Comparison of ENCODE assay signal across 8 mouse cellular contexts in the genomic region with DNA sequence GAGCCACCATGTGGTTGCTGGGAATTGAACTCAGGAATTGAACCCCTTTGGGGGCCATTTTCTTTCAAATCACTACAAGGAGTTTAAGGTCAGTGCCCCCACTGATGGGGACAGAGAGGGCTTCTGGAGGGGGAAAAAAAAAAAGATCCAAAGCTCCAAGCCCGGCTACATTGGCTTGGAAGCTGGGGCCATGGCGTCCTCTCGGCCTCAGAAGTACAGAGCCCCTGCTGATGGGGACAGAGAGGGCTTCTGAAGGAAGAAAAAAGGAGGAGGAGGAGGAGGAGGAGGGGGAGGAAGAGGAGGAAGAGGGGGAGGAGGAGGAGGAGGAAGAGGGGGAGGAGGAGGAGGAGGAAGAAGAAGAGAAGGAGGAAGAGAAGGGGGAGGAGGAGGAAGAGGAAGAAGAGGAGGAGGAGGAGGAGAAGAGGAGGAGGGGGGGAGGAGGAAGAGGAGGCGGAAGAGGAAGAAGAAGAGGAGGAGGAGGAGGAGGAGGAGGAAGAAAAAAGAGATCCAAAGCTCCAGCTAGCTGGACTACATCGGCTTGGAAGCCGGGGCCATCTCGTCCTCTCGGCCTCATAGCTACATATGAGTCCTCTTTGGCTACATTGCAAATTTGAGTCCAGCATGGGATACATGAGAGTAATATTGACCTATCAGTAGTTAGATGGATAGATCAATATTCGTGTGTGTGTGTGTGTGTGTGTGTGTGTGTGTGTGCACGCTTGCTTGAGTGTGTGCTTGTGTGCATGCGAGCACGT. TPM values are rescaled to one million over a fixed set of nuclear protein-coding genes. Genes with fewer than 3 reads are reported as not detected.
DNase-seq lines count a peak whose midpoint lies in the region; ATAC-seq lines count a peak whose summit lies in the region.

No protein-coding gene starts in this region.

- ATAC-seq in common myeloid progenitor, adult 5-6 weeks (replicated peaks; ENCODE audit: low read depth, poor library complexity, severe bottlenecking), result peak; percentile 97
- ATAC-seq in heart, embryonic 16.5 days (replicated peaks; ENCODE audit: extremely low read depth, insufficient read depth, low FRiP score), result peak; percentile 89; the same call in 1 of the 2 replicates

- DNase-seq in kidney, adult 18-20 months, result peak; percentile 40
- DNase-seq in kidney, adult 11 months, result no peak
- peak; percentile 53 for DNase-seq in T-cell, adult 2 months (ENCODE audit: low spot score)
- DNase-seq in left cerebral cortex, postnatal 36 days (ENCODE audit: low spot score in 2 of 2), result peak; percentile 13 to 54
- peak; percentile 95 for DNase-seq in naive thymus-derived CD4-positive, alpha-beta T cell, adult 2 months (ENCODE audit: low read depth)
- DNase-seq in thymus, adult 18-20 months, result peak; percentile 5 to 32

- H3K27me3 ChIP-seq in heart, embryonic 16.5 days (ENCODE audit: control insufficient read depth, insufficient read depth, low read length), result no peaks in the 10 kb centered on the region

- no peak overlapping the region for H3K4me2 ChIP-seq in heart, embryonic 16.5 days (ENCODE audit: low read depth, low read length)

- H3K9ac ChIP-seq in heart, embryonic 16.5 days (ENCODE audit: low read length), result no peak overlapping the region

- intact Hi-C loops in left cerebral cortex, postnatal 36 days (cut with DNase I), result loop anchor here (10.0 kb wide), 1 partner anchor 833 kb away; no protein-coding TSS in a partner anchor

- H3K4me1 ChIP-seq in heart, embryonic 16.5 days (ENCODE audit: control insufficient read depth, insufficient read depth, low read length), result no peaks in the 10 kb centered on the region

- WGBS in heart, embryonic 16.5 days, result 60% methylated on average over 12 of the region's 12 CpGs

- no peaks in the 10 kb centered on the region for H3K36me3 ChIP-seq in heart, embryonic 16.5 days (ENCODE audit: control insufficient read depth, insufficient read depth)

- H3K27ac ChIP-seq in heart, embryonic 16.5 days (ENCODE audit: low read length), result no peak overlapping the region

- no peaks in the 10 kb centered on the region for H3K9me3 ChIP-seq in heart, embryonic 16.5 days (replicated peaks; ENCODE audit: control insufficient read depth, low read length)

- no peak overlapping the region for H3K4me3 ChIP-seq in heart, embryonic 16.5 days (ENCODE audit: low read length)

RNA-seq across cellular contexts. Expression of a gene that starts 15.9 kb away (rescaled TPM):
- total RNA-seq in common myeloid progenitor, adult 5-6 weeks (2017), result 164 and 207 TPM in 2 replicates
- polyA plus RNA-seq in heart, embryonic 16.5 days (2015; fragmentation: Nextera tagmentation; extraction: Ambion mirVana), result 52.0 and 53.2 TPM in 2 replicates
- total RNA-seq in left cerebral cortex, postnatal 36 days (2021), result 10 to 100 TPM; 36.3 to 37.2 TPM

RNA-seq across cellular contexts. Expression of a gene that starts 59.1 kb away (rescaled TPM):
- total RNA-seq in common myeloid progenitor, adult 5-6 weeks (2017), result not detected in 2 replicates
- polyA plus RNA-seq in heart, embryonic 16.5 days (2015; fragmentation: Nextera tagmentation; extraction: Ambion mirVana), result 0.09 and 0.14 TPM in 2 replicates
- total RNA-seq in left cerebral cortex, postnatal 36 days (2021), result not detected
